Mouse (Mus musculus) layer of hippocampus, adult 18-20 months (tissue): ENCODE results near the gene Plxdc2. TPM values are rescaled to one million over a fixed set of nuclear protein-coding genes. Genes with fewer than 3 reads are reported as not detected.

ENCODE experiments used
- DNase-seq, 2 experiments: peaks; one replicate each; pipeline ENCODE4 v3.0.0; 2022; ENCODE audit warnings: low spot score in 2 of 2
- total RNA-seq, 2 experiments: library from RNA; stranded (reverse); gene quantifications; 2 replicates each; pipeline ENCODE4 v1.2.3; 2021

The Plxdc2 gene
- total RNA-seq, 2 experiments from 2014 or later, result 21.5 to 26.8 TPM

DNA sequence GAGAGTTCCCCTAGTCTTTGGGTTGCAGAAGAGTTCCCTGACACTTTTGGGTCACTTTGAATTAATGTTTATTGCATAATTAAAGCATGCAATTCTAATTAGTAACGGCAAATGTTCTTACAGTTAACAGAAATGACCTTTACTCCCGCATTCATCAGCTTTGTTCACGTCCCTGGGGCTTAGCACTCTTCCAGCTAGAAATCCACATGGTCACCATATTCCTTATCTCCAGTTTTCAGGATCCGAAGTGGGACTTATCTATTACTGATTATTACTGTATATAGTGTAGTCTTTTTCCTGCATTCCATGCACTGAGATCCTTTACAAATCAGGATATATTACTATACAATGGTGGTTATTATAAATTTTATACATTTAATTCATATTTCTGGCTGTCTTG lies 203.2 kb downstream of the Plxdc2 start:
- DNase-seq, result no peak

- no peak for DNase-seq
Measured at GRCm38 (mm10) chr2:16568263-16568662, 212.2 kb downstream of the Plxdc2 start.

GRCm38 (mm10) chr2:16571169-16571751 lies 215.2 kb downstream of the Plxdc2 start:
- no peak for DNase-seq

DNA sequence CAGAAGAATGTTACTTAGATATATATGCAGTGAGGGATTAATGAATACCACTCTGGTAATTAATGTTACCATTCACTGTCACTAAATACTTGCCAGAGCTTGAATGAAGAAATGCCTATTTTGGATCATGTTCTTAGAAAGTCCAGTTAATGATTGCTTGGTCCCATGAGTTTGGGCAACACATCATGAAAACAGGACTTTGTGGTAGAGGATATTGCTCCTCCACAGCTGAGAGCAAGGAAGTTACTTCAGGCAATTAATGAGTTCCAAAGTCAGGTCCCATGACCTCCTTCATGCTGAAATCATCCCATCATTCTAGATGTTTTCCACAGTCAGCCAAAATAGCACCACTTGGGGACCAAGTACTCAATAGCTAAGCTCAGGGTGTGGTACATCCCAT lies 220.5 kb downstream of the Plxdc2 start:
- no peak for DNase-seq

- DNase-seq, result no peak
Measured at GRCm38 (mm10) chr2:16578153-16578552, 222.0 kb downstream of the Plxdc2 start.

GRCm38 (mm10) chr2:16588546-16588945 lies 232.4 kb downstream of the Plxdc2 start:
- DNase-seq, result no peak

DNA sequence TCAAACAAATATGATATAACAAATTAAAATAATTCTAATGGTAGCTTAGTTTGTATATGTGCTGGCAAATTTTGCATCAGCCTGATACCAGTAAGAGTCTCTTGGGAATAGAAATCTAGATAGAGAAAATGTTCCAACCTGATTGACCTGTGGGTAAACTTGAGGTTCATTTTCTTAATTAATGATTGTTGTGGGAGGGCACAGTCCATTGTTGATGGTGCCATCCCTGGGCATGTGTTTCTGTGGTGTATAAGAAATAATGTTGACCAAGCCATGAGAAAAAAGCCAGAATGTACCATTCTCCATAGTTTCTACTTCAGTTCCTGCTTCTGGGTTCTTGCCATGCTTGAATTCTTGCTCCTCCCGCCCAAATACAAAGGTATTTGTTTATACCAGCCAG lies 239.3 kb downstream of the Plxdc2 start:
- DNase-seq, result no peak

- DNase-seq, result no peak
Measured at GRCm38 (mm10) chr2:16598231-16598630, 242.1 kb downstream of the Plxdc2 start.

- peak in 1 of 2 experiments; percentile 50 for DNase-seq
Measured at GRCm38 (mm10) chr2:16604291-16604690, 248.2 kb downstream of the Plxdc2 start.

GRCm38 (mm10) chr2:16607792-16608586 lies 251.9 kb downstream of the Plxdc2 start:
- DNase-seq, result no peak

- no peak for DNase-seq
Measured at GRCm38 (mm10) chr2:16642061-16642460, 286.0 kb downstream of the Plxdc2 start.

GRCm38 (mm10) chr2:16651713-16652112 lies 295.6 kb downstream of the Plxdc2 start:
- DNase-seq, result no peak

- no peak for DNase-seq
Measured at GRCm38 (mm10) chr2:16664516-16664915, 308.4 kb downstream of the Plxdc2 start.

GRCm38 (mm10) chr2:16668391-16668790 lies 312.3 kb downstream of the Plxdc2 start:
- DNase-seq, result peak in 1 of 2 experiments; percentile 27

DNA sequence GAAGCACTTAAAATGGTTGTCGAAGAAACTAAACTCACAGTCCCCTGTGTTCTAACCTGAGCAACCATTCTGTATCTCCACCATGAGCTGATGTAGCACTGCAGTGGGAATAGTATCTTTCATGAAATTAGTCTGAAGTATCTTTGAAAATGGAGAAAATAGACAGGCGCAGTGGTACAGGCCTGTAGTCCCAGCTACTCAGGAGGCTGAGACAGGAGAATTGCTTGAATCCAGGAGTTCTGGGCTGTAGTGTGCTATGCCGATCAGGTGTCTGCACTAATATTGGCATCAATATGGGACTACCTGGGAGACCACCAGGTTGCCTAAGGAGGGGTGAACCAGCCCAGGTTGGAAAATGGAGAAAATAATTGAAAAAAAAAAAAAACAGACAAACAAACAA lies 326.8 kb downstream of the Plxdc2 start:
- DNase-seq, result no peak

DNA sequence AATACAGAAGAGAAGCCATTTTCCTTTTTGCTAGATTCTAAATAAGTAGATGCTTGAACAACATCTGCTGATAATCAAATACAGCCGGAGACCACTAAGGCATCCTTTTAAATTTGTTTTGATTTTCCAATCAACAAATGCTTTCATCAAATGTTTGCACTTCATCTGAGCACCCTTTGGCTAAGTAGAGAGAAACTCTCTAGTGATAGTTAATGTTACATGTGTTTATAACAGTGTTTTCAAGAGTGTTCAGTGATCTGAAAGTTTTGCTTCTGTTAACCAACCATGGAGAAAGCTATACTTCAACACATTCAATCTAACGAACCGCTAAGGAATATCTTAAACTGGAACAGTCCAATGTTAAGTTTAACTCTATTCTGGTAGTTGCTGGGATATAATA lies 327.6 kb downstream of the Plxdc2 start:
- DNase-seq, result no peak

GRCm38 (mm10) chr2:16684529-16684928 lies 328.4 kb downstream of the Plxdc2 start:
- no peak for DNase-seq

DNA sequence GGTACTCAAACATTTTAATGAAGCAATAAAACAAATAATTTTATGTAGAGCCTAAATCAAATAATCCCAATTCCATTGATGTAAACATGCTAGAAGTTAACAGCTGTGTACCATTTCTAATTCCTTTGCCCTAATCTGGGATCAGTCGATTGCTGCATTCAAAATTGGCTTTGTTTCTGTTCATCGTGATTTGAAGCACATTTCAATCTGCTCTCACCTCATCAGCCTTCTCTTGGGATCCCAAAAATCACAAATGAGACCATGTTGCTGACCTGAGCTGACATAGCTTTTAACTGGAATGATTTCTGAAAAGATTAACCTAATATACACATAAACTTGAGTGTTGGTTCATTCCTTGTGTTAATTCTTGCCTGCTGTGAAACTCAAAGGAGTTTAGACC lies 340.3 kb downstream of the Plxdc2 start:
- DNase-seq, result no peak

GRCm38 (mm10) chr2:16697181-16697580 lies 341.1 kb downstream of the Plxdc2 start:
- DNase-seq, result no peak

- DNase-seq, result no peak
Measured at GRCm38 (mm10) chr2:16706227-16706626, 350.1 kb downstream of the Plxdc2 start.

GRCm38 (mm10) chr2:16709885-16710284 lies 353.8 kb downstream of the Plxdc2 start:
- no peak for DNase-seq

DNA sequence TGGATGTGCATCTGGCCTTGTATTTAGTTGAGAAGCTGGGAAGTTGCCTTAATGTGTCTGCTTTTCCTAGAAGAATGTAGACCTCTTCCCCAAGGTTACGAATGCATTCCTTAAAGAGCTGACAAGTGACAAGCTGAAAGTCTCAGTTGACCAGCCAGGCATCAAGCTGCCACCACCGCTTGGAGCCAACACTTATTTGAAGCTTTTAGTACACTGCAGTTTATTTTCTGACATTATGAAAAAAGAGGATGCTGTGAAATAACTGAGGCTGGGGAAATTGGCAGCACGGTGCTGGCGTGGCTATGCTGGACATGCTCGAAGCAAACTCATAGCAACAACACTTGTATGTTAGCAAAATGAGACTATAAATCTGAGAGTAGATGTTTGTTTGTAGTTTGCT lies 374.9 kb downstream of the Plxdc2 start:
- no peak for DNase-seq

DNA sequence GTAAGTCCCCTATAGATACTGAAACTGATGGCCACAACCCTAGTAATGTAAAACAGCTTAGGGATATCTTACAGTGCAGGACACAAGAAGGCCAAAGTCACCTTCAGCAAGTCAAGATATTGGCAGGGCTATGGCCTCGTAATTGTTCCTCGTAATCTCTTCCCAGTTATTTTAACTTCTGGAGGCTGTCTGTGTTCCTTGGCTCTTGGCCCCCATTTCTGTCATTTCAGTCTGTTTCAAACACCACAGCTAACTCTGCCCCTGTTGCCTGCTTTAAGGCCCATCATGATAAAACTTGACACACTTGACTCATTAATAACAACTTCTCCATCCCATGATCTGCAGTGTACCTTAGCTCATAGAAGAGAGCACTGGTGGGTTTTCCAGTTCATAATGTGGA lies 378.3 kb downstream of the Plxdc2 start:
- no peak for DNase-seq
